Mouse (Mus musculus) CD4-positive helper T cell, adult 2 months (primary cell): ENCODE results near the gene Tmed8.
A peak's percentile ranks its signal among the peaks of the same experiment; 100 is the strongest.
"Not testable (repeated sequence)": the region's sequence is repeated elsewhere in the genome, so short reads cannot be mapped to it uniquely, and the experiment has no call there.

Experiments used
- DNase-seq: peaks from one replicate; pipeline ENCODE4 v3.0.0-alpha.2; 2012; ENCODE audit warnings: low read depth, missing footprints, low spot score

Gene Tmed8

DNA sequence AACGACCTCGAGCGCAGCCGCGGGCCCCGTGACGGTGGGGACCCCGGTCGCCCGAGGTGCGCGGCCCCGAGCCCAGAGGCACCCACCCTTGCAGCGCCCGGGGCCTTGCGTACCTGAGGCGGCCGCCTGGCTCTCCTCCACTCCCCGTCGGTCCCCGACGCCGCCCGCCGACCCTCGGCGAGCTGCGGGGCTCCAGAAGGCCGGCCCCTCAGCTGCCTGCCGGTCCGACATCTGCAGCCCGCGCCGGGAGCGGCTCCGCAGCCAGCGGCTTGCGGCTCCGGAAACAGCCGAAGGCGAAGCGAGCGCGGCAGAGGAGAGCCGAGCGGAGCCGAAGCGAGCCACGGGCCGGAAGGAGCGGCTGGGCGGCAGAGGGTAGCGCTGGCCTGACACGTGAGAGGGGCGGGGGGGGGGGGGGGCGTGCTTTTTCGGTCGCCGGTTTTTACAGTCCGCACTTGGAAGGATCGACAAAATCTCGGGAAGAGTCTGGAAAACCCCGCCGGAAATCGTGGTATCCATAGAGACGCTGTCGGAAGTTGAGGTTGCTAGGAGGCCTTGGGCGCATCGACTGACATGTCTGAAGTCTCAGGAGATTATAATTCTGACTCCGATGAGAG is at the start of gene Tmed8:
Gene Tmed8, minus strand, starts transcription at position 482 of the 614 bp plus-strand sequence.
- peak; percentile 85 for DNase-seq

DNA sequence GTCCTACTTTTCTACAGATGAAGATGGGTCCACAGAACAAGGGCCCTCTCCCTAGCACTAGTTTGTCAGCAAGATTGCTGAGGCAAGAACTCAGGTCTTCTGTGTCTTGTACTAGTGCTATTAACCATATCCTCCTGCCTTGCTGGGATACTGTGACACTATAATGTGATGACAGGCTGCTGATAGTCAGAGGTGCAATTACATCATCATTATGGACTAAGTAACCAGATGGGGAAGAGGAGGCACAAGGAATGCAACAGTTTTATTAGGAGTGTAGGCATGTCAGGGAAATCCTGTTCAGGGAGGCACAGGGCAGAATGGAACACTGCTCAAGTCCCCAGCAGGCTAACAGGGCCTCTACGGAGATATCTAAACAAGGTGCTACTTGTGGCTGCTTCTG is 38.4 kb upstream of the Tmed8 start, which contains the start of gene Noxred1:
Gene Noxred1, minus strand, starts transcription at position 101 of the 400 bp plus-strand sequence.
- DNase-seq, result no peak

DNA sequence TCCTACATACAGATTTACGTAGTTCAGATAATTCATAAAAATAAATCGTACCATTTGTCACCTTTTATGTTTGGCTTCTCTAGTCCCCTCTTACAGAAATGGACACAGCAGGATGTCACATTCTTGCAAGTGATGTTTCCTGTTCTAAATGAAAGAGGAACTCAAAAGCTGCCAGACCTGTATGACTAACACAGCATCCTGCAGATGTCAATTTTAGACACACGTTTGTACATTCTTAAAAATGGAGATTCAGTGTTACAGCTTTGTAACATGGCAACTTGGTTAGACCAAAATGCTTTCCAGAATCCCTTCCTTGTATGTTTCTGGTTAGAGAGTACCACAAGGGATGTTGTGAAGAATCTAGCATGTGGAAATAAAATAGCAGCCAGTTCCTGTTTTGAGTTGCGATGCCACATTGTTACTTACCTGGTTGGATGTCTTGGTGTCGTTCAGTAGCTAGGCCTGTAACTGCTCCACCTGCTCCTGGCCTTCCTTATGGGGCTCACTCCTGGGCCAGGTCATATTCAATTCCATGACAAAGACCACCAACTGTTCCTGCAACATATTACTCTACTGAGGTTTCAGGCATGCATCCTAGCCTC is 36.7 kb upstream of the Tmed8 start:
- DNase-seq, result peak; percentile 11

DNA sequence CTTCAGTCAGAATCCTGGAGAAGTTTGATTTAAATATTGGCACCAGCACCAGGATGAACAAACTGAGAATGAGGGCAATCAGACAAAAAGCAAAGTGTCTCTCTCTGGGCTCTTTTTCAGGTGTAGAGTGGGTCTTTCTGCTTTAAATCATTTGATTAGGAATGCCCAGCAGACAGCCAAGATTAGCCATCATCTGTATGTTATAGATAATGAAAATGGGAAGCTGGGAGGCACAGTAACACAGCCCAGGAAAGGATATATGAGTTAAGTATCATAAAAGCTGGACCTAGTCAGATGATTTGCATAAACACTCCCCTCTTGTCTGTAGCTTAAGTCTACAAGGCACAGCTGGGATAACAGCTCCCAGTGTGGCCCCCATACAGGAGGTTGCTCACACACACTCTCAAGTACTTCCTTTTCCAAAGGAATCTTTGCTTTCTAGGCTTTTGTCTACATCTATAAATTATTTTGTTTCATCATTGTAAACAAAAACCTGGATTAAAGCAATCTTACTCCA is 30.2 kb upstream of the Tmed8 start:
- no peak for DNase-seq

DNA sequence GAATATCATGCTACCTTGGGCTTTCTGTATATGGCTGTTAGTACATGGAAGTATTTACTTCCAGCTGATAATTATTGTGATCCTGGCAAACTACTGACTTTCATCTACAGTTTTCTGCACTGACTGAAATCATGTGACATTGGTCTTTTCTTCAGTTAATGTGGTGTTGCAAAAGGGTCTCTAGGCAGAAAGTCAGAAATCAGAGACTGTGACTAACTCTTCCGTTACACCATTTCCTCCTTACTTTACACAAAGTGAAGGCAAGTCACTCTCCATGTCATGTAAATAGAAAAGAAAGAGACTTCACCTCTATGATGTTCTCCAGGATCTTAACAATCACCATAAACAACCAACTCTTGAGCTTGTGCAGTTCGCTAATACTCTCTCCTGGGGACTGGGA is 29.4 kb upstream of the Tmed8 start:
- DNase-seq, result no peak

GRCm38 (mm10) chr12:87226801-87227200 is 26.5 kb upstream of the Tmed8 start:
- no peak for DNase-seq

DNA sequence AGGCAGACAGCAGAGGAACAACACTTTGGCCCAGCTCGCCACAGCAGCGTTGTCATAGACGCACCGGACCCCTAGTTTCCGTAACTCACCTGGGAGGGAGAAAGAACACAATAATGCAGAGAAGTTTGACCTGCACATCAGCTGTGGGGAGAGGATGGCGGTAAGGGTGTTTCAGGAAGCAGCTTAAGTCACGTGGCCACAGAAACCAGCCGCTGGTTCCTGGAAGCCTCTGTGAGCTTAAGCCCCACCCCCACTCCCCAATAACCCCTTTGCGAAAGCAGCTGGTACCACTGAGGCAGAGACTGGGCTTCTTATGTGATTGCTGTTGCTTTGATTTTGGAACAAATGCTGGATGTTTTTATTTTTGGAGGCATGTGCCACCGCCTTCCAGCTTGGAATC is 24.7 kb upstream of the Tmed8 start:
- no peak for DNase-seq

DNA sequence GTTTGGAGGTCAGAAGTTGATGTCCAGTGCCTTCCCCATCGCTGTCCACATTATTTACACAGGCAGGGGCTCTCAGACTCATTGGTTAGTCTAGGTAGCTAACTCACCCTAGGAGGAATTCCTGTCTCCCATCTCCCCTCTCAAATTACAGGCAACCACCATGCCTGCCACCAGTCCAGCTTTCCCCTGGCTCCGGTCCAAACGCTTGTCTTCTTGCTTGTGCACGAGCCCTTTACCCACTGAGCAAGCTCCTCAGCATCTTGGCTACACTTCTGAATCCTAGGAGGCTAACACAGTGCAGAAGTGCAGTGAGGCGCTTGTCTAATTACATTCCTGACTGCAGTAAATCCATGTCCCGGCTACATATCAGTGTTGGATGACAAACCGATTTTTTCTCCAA is 19.1 kb upstream of the Tmed8 start:
- DNase-seq, result no peak

GRCm38 (mm10) chr12:87217596-87217995 is 17.3 kb upstream of the Tmed8 start:
- DNase-seq, result no peak

- DNase-seq, result no peak
Measured at GRCm38 (mm10) chr12:87216053-87216452, 15.8 kb upstream of the Tmed8 start.

- DNase-seq, result no peak
Measured at GRCm38 (mm10) chr12:87212844-87213606, 12.8 kb upstream of the Tmed8 start.

- DNase-seq, result not testable (repeated sequence)
Measured at GRCm38 (mm10) chr12:87205789-87206188, 5.5 kb upstream of the Tmed8 start.

- DNase-seq, result no peak
Measured at GRCm38 (mm10) chr12:87201694-87202093, 1.4 kb upstream of the Tmed8 start.

GRCm38 (mm10) chr12:87199206-87199972 is 865 bp downstream of the Tmed8 start, which contains the start of gene Samd15:
Samd15 (plus strand) TSS chr12:87199723.
- peak; percentile 61 for DNase-seq

- DNase-seq, result no peak
Measured at GRCm38 (mm10) chr12:87198792-87199191, 1.5 kb downstream of the Tmed8 start.

DNA sequence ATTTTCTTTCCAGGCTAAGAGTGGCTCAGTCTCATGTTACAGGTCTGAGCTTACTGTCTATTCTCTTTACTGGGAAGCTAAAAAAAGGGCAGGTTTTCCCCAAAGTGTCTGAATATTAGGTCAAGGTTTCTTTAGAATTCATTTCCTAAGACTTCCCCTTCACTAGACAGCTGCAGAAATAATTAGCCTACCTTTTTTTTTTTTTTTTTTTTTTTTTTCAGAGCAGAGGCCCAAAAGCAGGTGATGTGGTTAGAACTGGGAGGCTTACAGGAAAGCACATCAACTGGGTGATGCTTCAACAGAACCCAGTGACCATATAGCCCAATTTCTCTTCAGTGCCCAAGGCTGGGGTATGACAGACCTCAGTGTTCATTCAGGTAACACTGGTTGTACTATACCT is 3.9 kb downstream of the Tmed8 start:
- no peak for DNase-seq

- no peak for DNase-seq
Measured at GRCm38 (mm10) chr12:87195069-87195468, 5.2 kb downstream of the Tmed8 start.

GRCm38 (mm10) chr12:87193008-87193407 is 7.2 kb downstream of the Tmed8 start:
- DNase-seq, result no peak

GRCm38 (mm10) chr12:87177631-87178030 is 22.6 kb downstream of the Tmed8 start:
- no peak for DNase-seq

DNA sequence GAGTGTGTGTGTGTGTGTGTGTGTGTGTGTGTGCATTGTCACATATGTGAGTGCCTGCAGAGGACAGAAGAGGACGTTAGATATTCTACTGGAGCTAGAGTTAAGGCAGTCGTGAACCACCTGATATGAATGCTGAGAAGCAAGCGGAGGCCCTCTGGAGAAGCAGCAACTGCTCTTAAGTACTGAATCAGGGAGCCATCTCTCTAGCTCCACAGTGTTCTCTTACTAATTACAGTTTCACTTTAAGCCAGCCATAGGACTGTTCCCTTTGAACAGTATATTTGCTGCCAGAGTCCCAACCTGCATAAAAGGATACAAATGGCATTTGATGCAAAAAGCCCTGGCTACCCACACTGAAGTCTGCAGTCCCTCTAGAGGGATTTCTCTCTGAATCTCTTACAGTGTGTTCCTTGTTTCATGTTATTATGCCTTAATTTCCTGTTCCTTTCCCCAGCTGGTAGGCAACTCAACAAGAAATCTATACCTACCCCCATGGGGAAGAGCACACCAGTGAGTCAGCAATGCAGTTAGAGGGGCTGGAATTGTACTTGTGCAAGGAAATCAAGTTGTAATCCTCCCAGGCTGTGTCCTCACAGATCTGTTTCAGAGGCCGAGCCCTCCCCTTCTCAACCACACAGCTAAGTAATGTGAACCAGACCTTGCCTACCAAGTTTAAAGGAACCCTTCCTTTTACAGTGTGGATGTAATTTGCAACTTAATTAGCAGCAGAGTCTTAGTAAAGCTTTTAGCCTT is 24.9 kb downstream of the Tmed8 start:
- no peak for DNase-seq

GRCm38 (mm10) chr12:87160815-87161214 is 39.4 kb downstream of the Tmed8 start:
- DNase-seq, result no peak
